Mouse (Mus musculus): ENCODE measurements around the gene Olfr323. TPM values are rescaled to one million over a fixed set of nuclear protein-coding genes. Genes with fewer than 3 reads are reported as not detected.

Olfr323 gene
- polyA plus RNA-seq (2015; fragmentation: Nextera tagmentation; extraction: Ambion mirVana) = not detected in 2 replicates

DNA sequence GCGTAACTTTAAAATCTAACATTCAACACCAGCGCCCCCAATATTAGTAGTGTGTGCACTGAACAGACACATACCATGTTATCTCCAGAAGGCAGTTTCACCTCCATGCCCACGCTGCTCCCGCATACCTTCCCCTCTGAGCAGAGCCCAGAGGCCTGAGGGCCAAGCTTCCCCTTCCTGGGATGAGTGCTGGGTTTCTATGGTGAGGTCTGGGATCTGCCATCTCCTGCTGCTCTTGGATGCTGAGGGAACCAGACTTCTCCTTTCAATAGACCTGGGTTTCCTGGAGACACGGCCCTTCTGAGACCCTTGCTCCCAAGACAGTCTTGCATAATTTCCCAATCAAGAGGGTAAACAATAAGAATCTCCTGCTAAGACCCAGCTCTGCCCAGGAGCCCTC, at the start of gene Olfr323:
Olfr323 (minus strand) TSS at position 101 of the 400 bp plus-strand sequence.
- Histone ChIP-seq H3K4me3 (no peak within 1 kb of the TSS), H3K9me3 (no peaks in the 10 kb centered on the region), H3K4me1 (replicated peaks) (no peaks in the 10 kb centered on the region), H3K4me2 (no peak within 1 kb of the TSS), H3K27ac (replicated peaks) (no peak within 1 kb of the TSS), H3K27me3 (no peaks in the 10 kb centered on the region), H3K36me3 (no peaks in the 10 kb centered on the region), H3K9ac (no peak within 1 kb of the TSS)
- WGBS = 85% methylated on average over 5 of the region's 5 CpGs
- ATAC-seq (ENCODE audit: low read depth) = no peak

DNA sequence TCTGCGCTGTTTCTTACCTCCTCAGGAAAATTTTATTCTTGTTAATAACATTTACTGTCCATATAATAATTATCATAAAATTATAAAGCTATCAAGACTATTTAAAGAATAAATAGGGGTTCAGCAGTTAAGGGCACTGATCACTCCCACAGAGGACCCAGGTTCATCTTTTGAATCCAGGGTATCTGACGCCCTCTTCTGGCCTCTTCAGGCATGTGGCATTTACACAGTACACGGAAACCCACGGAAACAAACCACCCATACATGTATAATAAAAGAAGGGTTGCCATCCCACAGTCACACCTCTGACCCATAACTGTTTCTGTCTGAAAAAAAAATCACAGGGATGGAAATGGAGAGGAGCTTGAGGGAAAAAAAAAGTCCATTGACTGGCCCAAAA, 41.5 kb upstream of the Olfr323 start:
- no peak overlapping the region for H3K4me2 ChIP-seq
- ATAC-seq (ENCODE audit: low read depth) = no peak
- H3K36me3 ChIP-seq = no peaks in the 10 kb centered on the region
- no peak overlapping the region for H3K27ac ChIP-seq (replicated peaks)
- no peaks in the 10 kb centered on the region for H3K9me3 ChIP-seq
- no peak overlapping the region for H3K4me3 ChIP-seq
- H3K27me3 ChIP-seq = no peaks in the 10 kb centered on the region
- H3K4me1 ChIP-seq (replicated peaks) = no peaks in the 10 kb centered on the region
- no peak overlapping the region for H3K9ac ChIP-seq
- 51% methylated on average over 4 of the region's 4 CpGs for WGBS

DNA sequence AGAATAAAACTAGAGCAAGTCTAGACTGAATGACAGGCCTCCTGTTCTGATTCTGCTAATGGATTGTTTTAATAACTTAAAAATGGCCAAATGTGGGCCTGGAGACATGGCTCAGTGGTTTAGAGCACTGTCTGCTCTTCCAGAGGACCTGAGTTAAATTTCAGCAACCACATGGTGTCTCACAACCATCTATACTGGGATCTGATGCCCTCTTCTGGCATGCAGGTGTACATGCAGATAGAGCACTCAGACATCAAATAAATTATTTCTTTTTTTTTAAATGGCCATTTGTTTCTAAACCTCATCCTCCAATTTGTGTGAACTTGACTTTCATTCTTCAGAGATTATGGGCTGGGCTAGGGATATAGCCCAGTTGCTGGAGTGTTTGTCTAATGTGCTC, 39.0 kb upstream of the Olfr323 start:
- no peaks in the 10 kb centered on the region for H3K4me1 ChIP-seq (replicated peaks)

DNA sequence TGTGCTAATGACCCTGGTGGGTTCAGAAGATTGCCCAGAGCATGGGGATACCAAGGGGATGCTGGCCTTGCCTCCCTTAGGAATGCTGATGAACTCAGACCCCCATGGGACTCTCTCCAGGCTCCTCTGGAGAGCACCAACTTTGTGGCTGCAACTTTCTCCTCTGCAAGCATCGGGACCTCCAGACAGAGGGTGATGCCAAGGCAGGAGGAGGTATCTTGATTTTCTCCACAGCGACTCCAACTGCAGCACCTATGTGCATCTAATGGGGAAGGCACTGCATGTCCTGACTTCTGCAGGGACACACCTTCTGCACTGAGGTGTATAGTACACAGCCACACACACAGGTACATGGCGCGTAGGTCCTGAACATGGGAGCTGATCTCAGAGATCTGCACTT, 28.3 kb upstream of the Olfr323 start, which contains the start of gene Olfr322:
Olfr322 (plus strand) TSS at position 187 of the 400 bp plus-strand sequence.
- Histone ChIP-seq H3K9ac (no peak within 1 kb of the TSS), H3K27me3 (no peaks in the 10 kb centered on the region), H3K4me2 (no peak within 1 kb of the TSS), H3K4me3 (no peak within 1 kb of the TSS), H3K4me1 (replicated peaks) (no peaks in the 10 kb centered on the region), H3K9me3 (no peaks in the 10 kb centered on the region), H3K36me3 (no peaks in the 10 kb centered on the region), H3K27ac (replicated peaks) (no peak within 1 kb of the TSS)
- no peak for ATAC-seq (ENCODE audit: low read depth)
- 87% methylated on average over 4 of the region's 4 CpGs for WGBS

More for the DNA sequence above, 39.0 kb upstream of the Olfr323 start:
- no peak for ATAC-seq (ENCODE audit: low read depth)
- H3K27me3 ChIP-seq = no peaks in the 10 kb centered on the region
- no peaks in the 10 kb centered on the region for H3K36me3 ChIP-seq
- no peaks in the 10 kb centered on the region for H3K9me3 ChIP-seq
- H3K4me3 ChIP-seq = no peak overlapping the region
- H3K4me2 ChIP-seq = no peak overlapping the region
- H3K9ac ChIP-seq = no peak overlapping the region
- no peak overlapping the region for H3K27ac ChIP-seq (replicated peaks)

DNA sequence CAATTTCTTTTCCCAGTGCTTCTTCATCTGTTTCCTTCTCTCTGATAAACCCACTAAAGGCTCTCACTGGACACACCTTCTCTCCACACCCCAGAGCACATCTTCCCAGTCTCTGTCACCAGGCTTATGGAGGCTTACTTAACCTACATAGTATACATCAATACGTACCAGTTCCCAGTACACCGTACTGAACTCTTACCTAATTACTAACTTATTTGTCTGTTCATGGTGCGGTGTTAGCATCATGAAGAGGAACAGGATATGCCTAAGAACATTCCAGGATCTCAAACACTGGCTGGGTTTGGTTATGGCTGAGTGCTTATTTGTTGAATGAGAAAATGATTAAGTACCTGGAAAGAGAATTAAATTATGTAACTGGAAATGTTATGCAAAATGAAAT, 24.9 kb upstream of the Olfr323 start:
- Histone ChIP-seq H3K9ac (no peak overlapping the region), H3K27me3 (no peaks in the 10 kb centered on the region)
- ATAC-seq (ENCODE audit: low read depth) = no peak

DNA sequence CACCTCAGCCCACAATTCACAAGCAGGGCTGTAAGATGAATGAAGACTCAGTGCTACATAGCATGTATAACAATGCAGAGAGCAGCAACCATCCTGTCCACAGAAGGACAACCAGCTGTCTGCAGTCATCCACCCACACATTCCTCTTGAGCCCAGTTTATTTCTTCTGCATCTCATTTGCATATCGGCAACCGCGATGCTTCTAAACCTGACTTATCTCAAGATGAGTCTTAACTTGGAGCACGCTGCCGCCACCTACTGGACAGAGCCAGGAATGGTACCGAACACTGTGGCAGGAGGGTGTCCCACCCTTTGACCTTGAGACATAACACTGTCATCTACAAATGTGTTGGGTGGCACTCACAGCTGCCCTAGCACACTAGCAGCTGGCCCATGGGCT, 13.0 kb upstream of the Olfr323 start:
- no peak overlapping the region for H3K4me3 ChIP-seq
- no peak overlapping the region for H3K4me2 ChIP-seq
- no peaks in the 10 kb centered on the region for H3K36me3 ChIP-seq
- H3K27me3 ChIP-seq = peaks cover 27% of the 10 kb centered on the region
- H3K27ac ChIP-seq (replicated peaks) = no peak overlapping the region
- no peak overlapping the region for H3K9ac ChIP-seq
- H3K4me1 ChIP-seq (replicated peaks) = peaks cover 11% of the 10 kb centered on the region
- 42% methylated on average over 6 of the region's 6 CpGs for WGBS
- no peak for ATAC-seq (ENCODE audit: low read depth)
- H3K9me3 ChIP-seq = no peaks in the 10 kb centered on the region

More for the DNA sequence above, 24.9 kb upstream of the Olfr323 start:
- 0 out of 2 replicates have a peak, but pooled peaks cover under 1% of the 10 kb centered on the region for H3K9me3 ChIP-seq
- H3K4me3 ChIP-seq = no peak overlapping the region
- H3K4me1 ChIP-seq (replicated peaks) = no peaks in the 10 kb centered on the region
- WGBS = 90% methylated on average over 3 of the region's 3 CpGs
- no peak overlapping the region for H3K27ac ChIP-seq (replicated peaks)
- H3K36me3 ChIP-seq = no peaks in the 10 kb centered on the region
- H3K4me2 ChIP-seq = no peak overlapping the region

DNA sequence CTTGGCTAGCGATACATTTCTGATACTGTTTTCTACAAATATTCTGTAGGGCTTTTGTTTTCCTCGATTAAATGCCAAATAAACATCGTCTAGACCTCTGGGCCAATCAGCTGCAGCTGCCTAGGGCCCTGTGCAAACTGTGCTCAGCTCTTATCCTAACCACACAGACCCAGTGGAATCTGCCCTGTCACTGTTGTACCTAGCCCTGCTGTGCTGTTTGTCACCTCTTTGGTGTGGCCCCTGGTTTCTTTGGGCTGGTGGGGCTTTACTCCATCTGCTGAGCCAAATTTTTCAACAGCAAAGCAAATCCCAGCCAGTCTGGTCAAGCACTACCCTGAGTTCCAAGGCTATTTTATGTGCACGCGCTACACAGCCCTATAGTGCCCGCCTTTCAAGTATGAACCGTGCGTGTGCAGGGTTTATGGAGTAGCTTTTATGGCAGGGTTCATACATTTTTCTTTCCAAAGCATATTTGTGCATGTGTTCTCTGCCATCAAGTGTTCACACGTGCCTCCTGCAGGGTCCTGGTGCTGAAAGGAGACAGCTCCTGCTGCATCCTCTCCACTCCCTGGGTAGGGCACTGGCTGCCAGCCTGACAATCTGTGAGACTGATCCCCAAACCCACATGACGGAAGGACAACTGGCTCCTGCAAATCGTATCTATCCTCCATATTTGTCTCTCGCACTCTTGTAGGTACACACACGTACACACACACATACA, 11.5 kb upstream of the Olfr323 start:
- Histone ChIP-seq H3K4me1 (replicated peaks) (peaks cover 11% of the 10 kb centered on the region), H3K4me2 (no peak overlapping the region), H3K27ac (replicated peaks) (no peak overlapping the region), H3K9me3 (no peaks in the 10 kb centered on the region), H3K9ac (no peak overlapping the region), H3K36me3 (no peaks in the 10 kb centered on the region), H3K4me3 (no peak overlapping the region), H3K27me3 (peaks cover 27% of the 10 kb centered on the region)
- no peak for ATAC-seq (ENCODE audit: low read depth)
- 82% methylated on average over 13 of the region's 13 CpGs for WGBS

DNA sequence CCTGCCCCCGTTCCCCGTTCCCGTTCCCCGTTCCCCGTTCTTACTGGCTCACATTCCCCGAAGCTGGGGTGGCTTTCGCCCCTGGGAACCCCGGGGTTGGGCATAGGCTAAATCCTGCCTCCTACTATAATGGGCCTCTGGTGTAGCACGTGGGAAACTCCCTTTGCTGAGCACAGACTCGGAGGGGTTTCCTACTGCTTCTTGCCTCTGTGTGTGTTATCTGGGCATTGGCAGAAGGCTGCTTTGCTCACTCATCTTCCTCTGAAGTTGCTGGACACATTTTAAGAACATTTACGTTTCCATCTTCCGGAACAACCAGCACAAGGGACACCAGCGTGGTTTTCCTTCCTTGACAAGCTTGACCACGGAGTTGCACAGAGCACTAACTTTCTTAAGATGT, 10.8 kb upstream of the Olfr323 start:
- Histone ChIP-seq H3K27me3 (peaks cover 27% of the 10 kb centered on the region), H3K4me1 (replicated peaks) (peaks cover 11% of the 10 kb centered on the region), H3K9me3 (no peaks in the 10 kb centered on the region), H3K27ac (replicated peaks) (no peak overlapping the region), H3K4me3 (peak overlapping the region; percentile 42; the same call in 1 of the 2 replicates), H3K4me2 (peak overlapping the region; percentile 90), H3K9ac (peak overlapping the region; percentile 72; the same call in 1 of the 2 replicates), H3K36me3 (no peaks in the 10 kb centered on the region)
- WGBS = 29% methylated on average over 14 of the region's 14 CpGs
- no peak for ATAC-seq (ENCODE audit: low read depth)

DNA sequence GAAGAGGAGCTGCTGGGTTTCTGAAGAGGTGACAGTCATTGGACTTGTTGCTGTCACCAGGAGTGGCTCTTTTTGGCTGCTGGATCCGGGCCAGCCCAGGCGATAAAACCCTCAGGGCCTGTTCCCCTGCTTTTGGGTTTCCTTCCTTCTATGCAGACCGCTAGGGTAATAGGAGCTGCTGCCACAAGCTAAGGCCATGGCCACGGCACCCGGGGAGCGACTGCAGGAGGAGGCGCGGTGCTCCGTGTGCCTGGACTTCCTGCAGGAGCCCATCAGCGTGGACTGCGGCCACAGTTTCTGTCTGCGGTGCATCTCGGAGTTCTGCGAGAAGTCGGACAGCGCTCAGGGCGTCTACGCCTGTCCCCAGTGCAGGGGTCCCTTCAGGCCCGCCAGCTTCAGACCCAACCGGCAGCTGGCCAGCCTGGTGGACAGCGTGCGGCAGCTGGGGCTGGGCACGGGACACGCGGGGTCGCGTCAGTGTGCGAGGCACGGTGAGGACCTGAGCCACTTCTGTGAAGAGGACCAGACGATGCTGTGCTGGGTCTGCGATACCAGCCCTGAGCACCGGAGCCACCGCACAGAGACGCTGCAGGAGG, 10.1 kb upstream of the Olfr323 start, which contains the start of gene Trim58:
Trim58 (plus strand) TSS at position 194 of the 596 bp plus-strand sequence.
- Histone ChIP-seq H3K4me3 (peak within 1 kb of the TSS; percentile 42), H3K9ac (peak within 1 kb of the TSS; percentile 72), H3K36me3 (no peaks in the 10 kb centered on the region), H3K4me2 (peak within 1 kb of the TSS; percentile 90), H3K27me3 (peaks cover 27% of the 10 kb centered on the region), H3K27ac (replicated peaks) (no peak within 1 kb of the TSS), H3K4me1 (replicated peaks) (peaks cover 11% of the 10 kb centered on the region), H3K9me3 (no peaks in the 10 kb centered on the region)
- 4% methylated on average over 34 of the region's 34 CpGs for WGBS
- peak; percentile 50; the same call in 1 of the 2 replicates for ATAC-seq (ENCODE audit: low read depth)

DNA sequence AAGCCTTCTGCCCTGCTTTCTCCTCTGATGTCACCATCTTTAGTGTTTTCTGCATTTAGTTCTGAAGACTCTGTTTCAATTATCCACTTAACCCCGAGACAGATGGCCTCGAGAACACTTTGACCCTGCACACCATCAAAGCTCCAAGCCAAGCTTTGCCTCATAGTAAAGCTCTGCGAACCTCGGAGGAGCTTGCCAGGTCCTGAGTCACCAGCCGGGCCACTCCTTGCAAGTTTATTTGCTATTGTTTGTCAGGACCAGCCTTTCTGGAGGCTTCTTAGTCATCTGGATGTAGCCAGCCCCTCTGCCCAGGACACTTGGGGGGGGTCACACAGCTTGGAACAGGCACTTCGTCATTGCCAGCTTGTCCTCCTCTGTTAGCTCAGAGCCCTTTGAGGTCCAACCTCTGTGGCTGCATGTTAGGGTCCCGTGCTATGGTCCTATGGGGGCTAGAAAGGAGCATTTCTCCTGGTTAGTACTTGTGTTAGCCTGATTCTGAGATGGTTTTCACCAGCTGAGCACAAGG, 7.9 kb upstream of the Olfr323 start:
- no peak for ATAC-seq (ENCODE audit: low read depth)
- H3K4me3 ChIP-seq = no peak overlapping the region

DNA sequence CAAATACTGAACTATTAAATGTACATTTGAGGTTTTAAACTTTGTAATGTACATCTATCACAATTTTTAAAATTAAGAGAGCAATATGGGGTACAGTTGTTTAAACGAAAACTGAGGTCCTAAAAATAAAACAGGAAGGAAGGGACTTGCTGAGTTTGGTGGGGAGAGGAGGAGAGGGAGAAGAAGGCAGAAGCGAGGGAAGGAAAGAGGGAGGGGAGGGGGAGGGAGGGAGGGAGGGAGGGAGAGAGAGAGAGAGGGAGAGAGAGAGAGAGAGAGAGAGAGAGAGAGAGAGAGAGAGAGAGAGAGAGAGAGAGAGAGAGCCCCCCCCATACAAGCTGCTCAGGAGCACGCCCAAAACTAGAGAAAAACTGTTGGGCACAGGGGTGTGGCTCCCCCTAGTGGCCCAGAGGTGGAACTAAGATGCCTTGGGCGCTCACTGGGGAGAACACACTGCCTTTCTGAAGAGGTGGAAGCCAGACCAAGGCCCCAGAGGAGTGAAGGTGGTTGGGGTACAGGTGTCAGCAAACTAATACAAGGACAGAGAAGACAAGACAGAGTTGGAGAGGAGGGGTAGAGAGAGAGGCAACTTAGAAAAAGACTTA, 6.2 kb upstream of the Olfr323 start:
- Histone ChIP-seq H3K4me2 (no peak overlapping the region), H3K9ac (no peak overlapping the region), H3K9me3 (no peaks in the 10 kb centered on the region), H3K27ac (replicated peaks) (no peak overlapping the region), H3K4me1 (replicated peaks) (peaks cover 11% of the 10 kb centered on the region), H3K4me3 (no peak overlapping the region), H3K36me3 (no peaks in the 10 kb centered on the region), H3K27me3 (peaks cover 19% of the 10 kb centered on the region)
- ATAC-seq (ENCODE audit: low read depth) = no peak
- 22% methylated on average over 3 of the region's 4 CpGs for WGBS

More for the DNA sequence above, 7.9 kb upstream of the Olfr323 start:
- WGBS = 58% methylated on average over 7 of the region's 7 CpGs
- Histone ChIP-seq H3K4me1 (replicated peaks) (peaks cover 11% of the 10 kb centered on the region), H3K4me2 (no peak overlapping the region), H3K36me3 (no peaks in the 10 kb centered on the region), H3K27me3 (peaks cover 27% of the 10 kb centered on the region), H3K9ac (no peak overlapping the region), H3K9me3 (no peaks in the 10 kb centered on the region), H3K27ac (replicated peaks) (no peak overlapping the region)

DNA sequence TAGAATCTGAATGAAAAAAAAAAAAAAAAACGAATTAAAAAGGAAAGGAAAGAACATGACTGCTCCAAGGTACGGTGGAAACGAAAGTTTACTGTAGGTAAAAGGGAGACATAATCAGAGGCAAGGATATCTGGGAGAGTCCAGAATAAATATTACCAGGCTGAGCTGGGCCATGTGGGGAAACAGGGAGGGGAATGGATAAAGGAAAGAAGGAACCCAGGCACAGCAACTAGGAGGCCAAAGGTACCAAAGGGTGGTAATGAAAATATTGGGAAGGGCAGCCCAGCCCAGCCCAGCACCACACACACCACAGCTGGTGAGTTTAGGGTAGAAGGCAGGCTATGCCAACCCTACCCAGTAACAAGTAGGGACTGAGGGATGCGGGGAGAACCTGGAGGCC, 4.6 kb upstream of the Olfr323 start:
- no peaks in the 10 kb centered on the region for H3K4me1 ChIP-seq (replicated peaks)
- H3K27ac ChIP-seq (replicated peaks) = no peak overlapping the region
- H3K4me2 ChIP-seq = no peak overlapping the region
- no peak overlapping the region for H3K4me3 ChIP-seq
- 66% methylated on average over 4 of the region's 4 CpGs for WGBS
- H3K36me3 ChIP-seq = no peaks in the 10 kb centered on the region
- H3K27me3 ChIP-seq = peaks cover 4% of the 10 kb centered on the region
- no peak overlapping the region for H3K9ac ChIP-seq
- no peaks in the 10 kb centered on the region for H3K9me3 ChIP-seq
- no peak for ATAC-seq (ENCODE audit: low read depth)

All from neural tube, embryonic 13.5 days (tissue).